Comparison of ENCODE assay signal across 8 mouse cellular contexts in genomic region chr7:49558895-49559294, GRCm38 (mm10).
DNase-seq lines count a peak whose midpoint lies in the region; ATAC-seq and TF ChIP-seq lines count a peak whose summit lies in the region.

No protein-coding gene starts in this region.

- no peak overlapping the region for H3K4me2 ChIP-seq in lung, embryonic 15.5 days
- H3K4me2 ChIP-seq in heart, embryonic 16.5 days (ENCODE audit: low read depth, low read length), result peak overlapping the region; percentile 55
- no peak overlapping the region for H3K4me2 ChIP-seq in neural tube, embryonic 15.5 days

- H3K36me3 ChIP-seq in lung, embryonic 15.5 days, result peaks cover 3% of the 10 kb centered on the region; the same call in 1 of the 2 replicates
- H3K36me3 ChIP-seq in heart, embryonic 16.5 days (ENCODE audit: control insufficient read depth, insufficient read depth), result peaks cover 9% of the 10 kb centered on the region
- H3K36me3 ChIP-seq in neural tube, embryonic 15.5 days, result peaks cover 6% of the 10 kb centered on the region; the same call in 1 of the 2 replicates

- no peaks in the 10 kb centered on the region for H3K9me3 ChIP-seq in lung, embryonic 15.5 days
- H3K9me3 ChIP-seq in heart, embryonic 16.5 days (replicated peaks; ENCODE audit: control insufficient read depth, low read length), result no peaks in the 10 kb centered on the region
- H3K9me3 ChIP-seq in neural tube, embryonic 15.5 days (replicated peaks), result no peaks in the 10 kb centered on the region

- DNase-seq in adrenal gland, adult 2 months, result peak; percentile 29
- no peak for DNase-seq in adrenal gland, postnatal 4 days (ENCODE audit: low spot score in 2 of 2)
- DNase-seq in lung, adult 2 months, result no peak
- DNase-seq in layer of hippocampus, postnatal 36 days, result no peak
- DNase-seq in gastrocnemius, postnatal 10 days, result no peak

- H3K9ac ChIP-seq in lung, embryonic 15.5 days, result no peak overlapping the region
- H3K9ac ChIP-seq in heart, embryonic 16.5 days (ENCODE audit: low read length), result peak overlapping the region; percentile 71
- H3K9ac ChIP-seq in neural tube, embryonic 15.5 days (replicated peaks), result no peak overlapping the region

- H3K4me1 ChIP-seq in lung, embryonic 15.5 days, result peaks cover 60% of the 10 kb centered on the region
- no peaks in the 10 kb centered on the region; the same call in 1 of the 2 replicates for H3K4me1 ChIP-seq in lung, adult 2 months (ENCODE audit: control insufficient read depth, insufficient read depth, low read length)
- peaks cover 51% of the 10 kb centered on the region for H3K4me1 ChIP-seq in heart, embryonic 16.5 days (ENCODE audit: control insufficient read depth, insufficient read depth, low read length)
- H3K4me1 ChIP-seq in neural tube, embryonic 15.5 days, result peaks cover 17% of the 10 kb centered on the region

- H3K27ac ChIP-seq in lung, embryonic 15.5 days, result peak overlapping the region; percentile 65
- peak overlapping the region; percentile 98 for H3K27ac ChIP-seq in heart, embryonic 16.5 days (ENCODE audit: low read length)
- H3K27ac ChIP-seq in neural tube, embryonic 15.5 days (replicated peaks), result no peak overlapping the region

- peak; percentile 71 for ATAC-seq in lung, embryonic 15.5 days (ENCODE audit: borderline replicate concordance, extremely low read depth, low FRiP score, low TSS enrichment)
- ATAC-seq in heart, embryonic 16.5 days (replicated peaks; ENCODE audit: extremely low read depth, insufficient read depth, low FRiP score), result peak; percentile 31
- peak; percentile 60 for ATAC-seq in neural tube, embryonic 15.5 days (ENCODE audit: low FRiP score)

- WGBS in lung, embryonic 15.5 days, result 47% methylated on average over 5 of the region's 5 CpGs
- 60% methylated on average over 5 of the region's 5 CpGs for WGBS in lung, adult 2 months
- 37% methylated on average over 5 of the region's 5 CpGs for WGBS in heart, embryonic 16.5 days
- WGBS in neural tube, embryonic 15.5 days, result 82% methylated on average over 5 of the region's 5 CpGs

- no peak for TF ChIP-seq POLR2A in lung, adult 2 months (IDR thresholded peaks at IDR 0.05; ENCODE audit: borderline replicate concordance, extremely low read depth, low read depth, low read length)

- no peak for TF ChIP-seq CTCF in lung, adult 2 months (IDR thresholded peaks at IDR 0.05; ENCODE audit: insufficient read depth, low read length)

- no peaks in the 10 kb centered on the region for H3K27me3 ChIP-seq in lung, embryonic 15.5 days
- H3K27me3 ChIP-seq in heart, embryonic 16.5 days (ENCODE audit: control insufficient read depth, insufficient read depth, low read length), result no peaks in the 10 kb centered on the region
- no peaks in the 10 kb centered on the region for H3K27me3 ChIP-seq in neural tube, embryonic 15.5 days (replicated peaks)

- no peak overlapping the region for H3K4me3 ChIP-seq in lung, embryonic 15.5 days
- H3K4me3 ChIP-seq in lung, adult 2 months (replicated peaks; ENCODE audit: extremely low read depth, low read depth, low read length), result no peak overlapping the region
- peak overlapping the region; percentile 37 for H3K4me3 ChIP-seq in heart, embryonic 16.5 days (ENCODE audit: low read length)
- H3K4me3 ChIP-seq in neural tube, embryonic 15.5 days (replicated peaks), result no peak overlapping the region
